Mouse (Mus musculus) gastrocnemius, adult 2 months (tissue): ENCODE measurements around the gene Trappc4. TPM values are rescaled to one million over a fixed set of nuclear protein-coding genes. Genes with fewer than 3 reads are reported as not detected.
"Not testable (repeated sequence)": the region's sequence is repeated elsewhere in the genome, so short reads cannot be mapped to it uniquely, and the experiment has no call there.

Experiments used
- DNase-seq: peaks from one replicate; pipeline ENCODE4 v3.0.0; 2022
- H3K27ac ChIP-seq: fragments of 200-600 bp; 2 replicates; pipeline ENCODE4 v1.8.1; 2022; ENCODE audit warnings: mild to moderate bottlenecking
- H3K4me3 ChIP-seq: fragments of 200-600 bp; 2 replicates; pipeline ENCODE4 v1.8.1; 2022; ENCODE audit warnings: mild to moderate bottlenecking, moderate library complexity
- CTCF ChIP-seq: fragments of 200-600 bp; IDR thresholded peaks from 2 replicates; pipeline ENCODE4 v1.8.1; 2022; ENCODE audit warnings: antibody characterized with exemption, mild to moderate bottlenecking, moderate library complexity
- intact Hi-C: fragments of 180-260 bp; cut with DNase I; formaldehyde crosslinking; loops from one replicate; pipeline ENCODE4 v1.15.1; 2025
- microRNA-seq: library from miRNA; unstranded; fragments of <30 nt; microRNA quantifications from one replicate; pipeline ENCODE4 v1.2.0, GENCODE M21; 2021
- total RNA-seq, 2 experiments: library from RNA; stranded (reverse); gene quantifications; 2 replicates each; pipeline ENCODE4 v1.2.3; 2021

The Trappc4 gene
- total RNA-seq, 2 experiments from 2014 or later: 15.4 to 21.5 TPM

DNA sequence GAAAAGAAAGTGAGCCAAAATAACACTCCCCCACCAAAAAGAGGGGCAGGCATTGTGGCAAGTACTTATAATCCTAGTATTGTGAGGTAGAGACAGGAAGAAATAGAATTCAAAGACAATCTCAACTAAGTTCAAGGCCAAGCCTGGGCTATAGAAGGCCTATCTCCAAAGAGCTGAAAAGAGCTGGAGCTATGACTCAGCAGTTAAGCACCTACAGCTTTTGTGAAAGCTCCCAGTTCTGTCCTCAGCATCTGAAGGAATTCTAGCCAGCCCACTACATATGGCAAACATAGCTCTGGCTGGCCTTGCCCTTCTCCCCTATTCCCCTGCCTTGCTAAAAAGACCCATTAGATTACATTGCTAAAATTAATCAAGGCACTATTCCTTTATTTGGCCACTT, 34.0 kb downstream of the Trappc4 start:
- no peak for TF ChIP-seq CTCF
- intact Hi-C loops: no loop called here
- Histone ChIP-seq H3K4me3 (no peak overlapping the region), H3K27ac (no peak overlapping the region)
- DNase-seq: no peak

DNA sequence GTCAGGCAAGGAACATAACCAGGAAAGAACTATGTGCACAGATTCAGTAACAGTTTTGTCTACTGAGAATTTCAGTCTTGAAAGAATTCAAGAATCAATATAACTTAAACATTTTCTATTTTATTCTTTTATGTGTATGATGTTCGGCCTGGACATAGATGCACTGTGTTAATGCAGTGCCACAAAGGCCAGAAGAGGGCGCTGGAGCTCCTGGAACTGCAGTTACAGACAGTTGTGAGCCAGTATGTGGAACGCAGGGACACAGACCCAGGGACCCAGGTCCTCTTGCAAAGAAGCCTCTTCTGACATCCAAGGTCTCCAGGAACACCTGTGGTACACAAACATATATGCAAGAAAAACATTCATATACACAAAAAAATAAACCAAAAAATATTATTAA, 42.9 kb downstream of the Trappc4 start:
- H3K4me3 ChIP-seq: no peak overlapping the region
- peak; percentile 48 for TF ChIP-seq CTCF
- no peak for DNase-seq
- intact Hi-C loops: no loop called here
- H3K27ac ChIP-seq: no peak overlapping the region

DNA sequence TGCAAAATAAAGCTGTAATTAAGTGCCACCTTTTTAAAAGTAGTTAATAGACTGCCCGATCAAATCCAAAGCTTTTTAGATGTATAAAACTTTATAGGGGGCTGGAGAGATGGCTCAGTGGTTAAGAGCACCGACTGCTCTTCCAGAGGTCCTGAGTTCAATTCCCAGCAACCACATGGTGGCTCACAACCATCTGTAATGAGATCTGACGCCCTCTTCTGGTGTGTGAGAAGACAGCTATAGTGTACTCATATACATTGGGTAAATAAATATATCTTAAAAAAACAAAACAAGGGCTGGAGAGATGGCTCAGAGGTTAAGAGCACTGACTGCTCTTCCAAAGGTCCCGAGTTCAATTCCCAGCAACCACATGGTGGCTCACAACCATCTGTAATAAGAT, 45.5 kb downstream of the Trappc4 start:
- DNase-seq, intact Hi-C loops: not testable (repeated sequence)
- Histone ChIP-seq H3K27ac (peak overlapping the region; percentile 87), H3K4me3 (peak overlapping the region; percentile 74)

DNA sequence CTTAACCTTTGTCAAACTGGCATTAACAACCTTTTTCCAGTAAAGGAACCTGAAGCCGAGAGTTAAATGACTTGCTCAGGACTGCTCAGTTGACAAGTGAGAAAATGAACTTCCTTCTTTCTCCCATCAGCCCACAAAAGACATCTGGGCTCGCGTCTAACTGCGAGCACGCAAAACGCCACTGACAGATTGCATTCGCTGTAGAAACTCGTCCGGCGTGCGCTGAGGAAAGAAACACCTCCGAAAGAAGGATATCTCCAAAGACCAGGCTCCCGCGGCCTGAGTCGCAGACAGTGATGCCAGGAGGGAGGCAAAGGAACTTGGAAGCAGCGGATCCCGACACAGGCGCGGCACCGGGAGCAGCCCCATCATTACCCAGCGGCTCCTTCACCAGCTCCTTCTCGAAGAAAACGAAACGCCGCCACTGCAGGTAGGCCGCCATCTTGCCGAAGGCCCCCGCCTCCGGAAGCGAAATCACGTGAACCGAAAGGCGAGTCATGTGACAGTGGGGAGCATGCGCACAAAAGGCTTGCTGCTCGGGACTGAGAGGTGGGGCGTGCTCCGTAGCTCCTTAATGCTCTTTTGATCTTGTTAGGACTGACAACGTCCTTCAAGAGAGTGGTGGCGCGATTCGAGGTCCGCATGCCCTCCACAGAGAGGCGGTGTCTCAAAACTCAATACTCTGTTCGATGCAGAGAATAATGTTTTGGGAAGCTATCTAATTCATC, 46.0 kb downstream of the Trappc4 start, which contains the start of gene Vps11:
Gene Vps11, minus strand, starts transcription at position 481 of the 728 bp plus-strand sequence.
- intact Hi-C loops: no loop called here
- H3K4me3 ChIP-seq: peak within 1 kb of the TSS; percentile 74
- peak within 1 kb of the TSS; percentile 87 for H3K27ac ChIP-seq
- TF ChIP-seq CTCF: no peak
- peak; percentile 96 for DNase-seq

DNA sequence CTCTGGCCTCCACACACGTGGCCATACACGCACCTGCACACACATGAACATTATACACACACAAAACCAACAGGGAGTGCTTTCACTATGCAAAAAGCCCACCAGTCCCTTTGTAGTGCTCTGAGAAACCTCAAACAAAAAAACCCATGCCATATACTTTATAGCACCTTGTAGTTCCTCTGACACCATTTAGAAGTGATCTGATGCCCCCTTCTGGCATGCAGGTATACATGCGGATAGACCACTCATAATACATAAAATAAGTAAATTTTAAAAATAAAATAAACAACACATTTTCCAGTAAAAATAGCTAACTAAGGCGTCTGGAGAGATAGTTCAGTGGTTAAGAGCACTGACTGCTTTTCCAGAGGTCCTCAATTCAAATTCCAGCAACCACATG, 50.2 kb downstream of the Trappc4 start:
- Histone ChIP-seq H3K4me3 (no peak overlapping the region), H3K27ac (no peak overlapping the region)
- TF ChIP-seq CTCF: peak; percentile 52
- no peak for DNase-seq
- intact Hi-C loops: loop anchor here (1.0 kb wide), 1 partner anchor 65 kb away; no protein-coding TSS in a partner anchor

Small RNAs within 50 kb of the gene (microRNA-seq; reads per million reads assigned to microRNA genes)
- not detected for gene Mir7085

Other genes with a start within 250 kb of the Trappc4 start
- 10 to 100 TPM in 1 of 2 experiments, 1 to 10 TPM in 1; 7.5 to 13.4 TPM for gene Cbl, start 173.6 kb downstream of the Trappc4 start, total RNA-seq
- gene Ccdc153, start 166.9 kb downstream of the Trappc4 start, total RNA-seq: not detected
- gene Pdzd3, start 156.1 kb downstream of the Trappc4 start, total RNA-seq: 1 to 10 TPM in 1 of 2 experiments, under 1 TPM in 1; 0.97 to 1.6 TPM
- 10 to 100 TPM; 19.2 to 20.8 TPM for gene Nlrx1, start 139.0 kb downstream of the Trappc4 start, total RNA-seq
- under 1 TPM; 0.28 to 0.97 TPM for gene Abcg4, start 119.0 kb downstream of the Trappc4 start, total RNA-seq
- gene Hinfp, start 101.9 kb downstream of the Trappc4 start, total RNA-seq: 1 to 10 TPM; 6.3 to 6.8 TPM
- 10 to 100 TPM; 14.9 to 17.8 TPM for gene C2cd2l, start 87.3 kb downstream of the Trappc4 start, total RNA-seq
- 10 to 100 TPM; 12.3 to 14.1 TPM for gene Dpagt1, start 81.6 kb downstream of the Trappc4 start, total RNA-seq
- 1 to 10 TPM; 8.4 to 8.7 TPM for gene H2afx, start 72.9 kb downstream of the Trappc4 start, total RNA-seq
- gene Hmbs, start 63.4 kb downstream of the Trappc4 start, total RNA-seq: 10 to 100 TPM; 21.9 to 29.1 TPM
- 10 to 100 TPM; 16.6 to 19.5 TPM for gene Vps11, start 45.9 kb downstream of the Trappc4 start, total RNA-seq
- gene Hyou1, start 28.1 kb downstream of the Trappc4 start, total RNA-seq: 10 to 100 TPM; 24.2 to 33.6 TPM
- 100 to 1,000 TPM in 1 of 2 experiments, 10 to 100 TPM in 1; 90.6 to 129 TPM for gene Slc37a4, start 10.7 kb downstream of the Trappc4 start, total RNA-seq
- gene Rps25, start 461 bp downstream of the Trappc4 start, total RNA-seq: 100 to 1,000 TPM; 740 to 827 TPM
- gene Ccdc84, start 11.0 kb upstream of the Trappc4 start, total RNA-seq: 1 to 10 TPM; 5.0 to 5.7 TPM
- gene Foxr1, start 33.5 kb upstream of the Trappc4 start, total RNA-seq: not detected
- under 1 TPM; 0.22 to 0.23 TPM for gene Upk2, start 47.4 kb upstream of the Trappc4 start, total RNA-seq
- gene Bcl9l, start 75.2 kb upstream of the Trappc4 start, total RNA-seq: 10 to 100 TPM; 38.3 to 43.6 TPM
- gene Cxcr5, start 154.3 kb upstream of the Trappc4 start, total RNA-seq: not detected
- gene Ddx6, start 197.3 kb upstream of the Trappc4 start, total RNA-seq: 10 to 100 TPM; 68.8 to 74.4 TPM